Mouse (Mus musculus) neural tube, embryonic 15.5 days (tissue): Measurements from ENCODE around the gene Tfam. TPM values are rescaled to one million over a fixed set of nuclear protein-coding genes. Genes with fewer than 3 reads are reported as not detected.

Experiments used
- ATAC-seq: fragments of 200-750 bp; cut with Nextera tagmentation; 2 replicates; pipeline ENCODE4 v1.8.0; 2017; ENCODE audit warnings: mild to moderate bottlenecking, moderate TSS enrichment, moderate library complexity; ENCODE audit not compliant: low FRiP score
- H3K27ac ChIP-seq: fragments of 300-500 bp; sonication (generic); replicated peaks from 2 replicates; pipeline ENCODE4 v1.5.1; 2015; ENCODE audit warnings: mild to moderate bottlenecking, inconsistent platforms
- H3K27me3 ChIP-seq: fragments of 300-500 bp; sonication (generic); replicated peaks from 2 replicates; pipeline ENCODE4 v1.6.1; 2015; ENCODE audit warnings: inconsistent platforms
- H3K36me3 ChIP-seq: fragments of 300-500 bp; sonication (generic); 2 replicates; pipeline ENCODE4 v1.6.1; 2015; ENCODE audit warnings: inconsistent platforms
- H3K4me1 ChIP-seq: fragments of 300-500 bp; sonication (generic); 2 replicates; pipeline ENCODE4 v1.6.1; 2015; ENCODE audit warnings: inconsistent platforms
- H3K4me2 ChIP-seq: fragments of 300-500 bp; sonication (generic); 2 replicates; pipeline ENCODE4 v1.6.1; 2015; ENCODE audit warnings: inconsistent platforms, mild to moderate bottlenecking, moderate library complexity
- H3K4me3 ChIP-seq: fragments of 300-500 bp; sonication (generic); replicated peaks from 2 replicates; pipeline ENCODE4 v1.5.1; 2015; ENCODE audit warnings: mild to moderate bottlenecking, inconsistent platforms
- H3K9ac ChIP-seq: fragments of 300-500 bp; sonication (generic); replicated peaks from 2 replicates; pipeline ENCODE4 v1.6.1; 2015; ENCODE audit warnings: mild to moderate bottlenecking, inconsistent platforms
- H3K9me3 ChIP-seq: fragments of 300-500 bp; sonication (generic); replicated peaks from 2 replicates; pipeline ENCODE4 v1.6.1; 2016; ENCODE audit warnings: inconsistent platforms
- WGBS: fragments of 180-500 bp; shearing (Covaris S2); methylation state at CpG from one replicate; pipeline ENCODE4 v1.1.7; 2015; ENCODE audit warnings: mixed read lengths; 5-methylcytosine and 5-hydroxymethylcytosine counted together
- polyA plus RNA-seq: library from polyadenylated mRNA; unstranded; fragments of >200 nt; fragmentation: Nextera tagmentation; extraction: Ambion mirVana; gene quantifications from 2 replicates; pipeline ENCODE4 v1.2.1, GENCODE M21; 2015

Tfam gene
- polyA plus RNA-seq, 1 experiment from 2014 or later: 47.8 TPM

DNA sequence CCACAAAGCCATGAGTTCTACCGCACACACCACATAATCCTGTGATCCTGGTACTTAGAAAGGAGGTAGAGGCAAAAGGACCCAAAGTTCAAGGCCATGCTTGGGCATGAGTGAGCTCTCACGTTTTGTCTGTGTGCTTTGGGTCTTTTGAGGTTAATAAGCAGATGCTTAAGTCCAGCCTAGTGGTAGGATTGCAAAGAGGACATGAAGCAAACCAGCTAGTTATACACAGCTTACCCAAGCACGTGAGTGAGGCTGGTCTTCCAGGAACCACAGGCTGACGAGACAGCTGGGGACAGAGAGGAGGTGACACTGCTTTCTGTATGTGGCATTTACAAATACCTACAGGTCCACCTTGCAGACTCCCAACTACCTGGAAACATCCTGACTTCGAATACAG is 14.3 kb upstream of the Tfam start:
- Histone ChIP-seq H3K9ac (no peak overlapping the region), H3K9me3 (no peaks in the 10 kb centered on the region), H3K4me2 (no peak overlapping the region), H3K4me1 (no peaks in the 10 kb centered on the region), H3K4me3 (no peak overlapping the region), H3K27me3 (no peaks in the 10 kb centered on the region), H3K27ac (no peak overlapping the region), H3K36me3 (peaks cover 16% of the 10 kb centered on the region)
- 86% methylated on average over 5 of the region's 5 CpGs for WGBS
- ATAC-seq: no peak

DNA sequence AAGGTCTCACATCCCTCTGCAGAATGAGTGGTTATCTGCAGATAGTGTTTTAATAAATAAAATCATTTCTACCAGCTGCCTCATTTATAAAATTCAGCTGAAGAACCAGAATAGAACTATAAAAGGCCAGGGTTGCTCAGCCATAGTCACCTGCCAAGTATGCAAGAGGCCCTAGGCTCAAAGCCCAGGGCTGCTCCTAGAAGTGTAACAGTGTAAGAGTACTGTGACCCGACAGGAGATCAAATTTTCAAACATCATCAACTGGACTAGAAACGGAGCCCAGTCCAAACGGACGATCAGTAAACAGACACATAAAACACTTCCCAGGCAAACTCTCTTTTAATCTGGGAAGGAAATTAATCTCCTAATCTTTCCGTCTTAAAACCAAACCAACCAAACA is 13.8 kb upstream of the Tfam start:
- Histone ChIP-seq H3K4me2 (no peak overlapping the region), H3K36me3 (peaks cover 16% of the 10 kb centered on the region), H3K27me3 (no peaks in the 10 kb centered on the region), H3K9ac (no peak overlapping the region), H3K9me3 (no peaks in the 10 kb centered on the region), H3K4me3 (no peak overlapping the region), H3K27ac (no peak overlapping the region), H3K4me1 (no peaks in the 10 kb centered on the region)
- ATAC-seq: no peak
- 88% methylated on average over 5 of the region's 5 CpGs for WGBS

DNA sequence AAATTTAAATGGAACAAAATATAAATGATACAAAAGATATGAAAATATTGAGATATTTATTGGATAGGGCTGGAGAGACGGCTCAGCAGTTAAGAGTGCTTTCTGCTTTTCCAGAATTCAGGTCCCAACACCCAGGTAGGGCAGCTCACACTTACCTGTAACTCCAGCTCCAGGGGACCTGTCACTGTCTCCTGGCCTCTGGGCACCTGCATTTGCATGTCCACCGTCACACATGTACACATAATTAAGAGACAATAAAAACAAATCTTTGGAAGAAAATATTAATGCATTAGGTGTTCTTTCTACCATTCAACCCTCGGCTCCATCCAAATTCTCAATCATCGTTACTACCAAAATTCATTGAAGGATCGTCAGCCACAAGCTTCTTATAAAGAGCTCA is 13.2 kb upstream of the Tfam start:
- WGBS: 95% methylated on average over 5 of the region's 5 CpGs
- Histone ChIP-seq H3K27ac (no peak overlapping the region), H3K4me3 (no peak overlapping the region), H3K36me3 (peaks cover 13% of the 10 kb centered on the region), H3K4me2 (no peak overlapping the region), H3K27me3 (no peaks in the 10 kb centered on the region), H3K9ac (no peak overlapping the region), H3K9me3 (no peaks in the 10 kb centered on the region), H3K4me1 (no peaks in the 10 kb centered on the region)
- no peak for ATAC-seq

DNA sequence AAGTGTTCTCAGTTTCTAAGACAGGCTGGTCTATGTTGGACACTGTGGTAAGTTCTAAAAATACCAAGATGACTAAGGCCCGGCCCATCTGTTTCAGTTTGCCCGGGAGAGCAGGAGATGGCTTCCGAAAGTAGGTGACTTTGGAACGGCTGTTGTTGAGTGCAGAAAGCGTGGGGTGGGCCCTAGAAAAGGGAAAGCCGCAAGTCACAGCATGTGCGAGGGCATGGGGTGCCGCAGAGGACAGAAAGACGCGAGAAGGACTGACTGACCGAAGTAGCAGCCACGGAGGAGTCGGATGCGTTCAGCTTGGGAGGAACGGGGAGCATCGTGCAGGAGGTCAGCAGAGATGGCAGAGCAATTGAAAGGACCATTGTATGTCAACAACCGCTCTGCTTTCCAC is 12.4 kb upstream of the Tfam start:
- Histone ChIP-seq H3K4me3 (no peak overlapping the region), H3K27me3 (no peaks in the 10 kb centered on the region), H3K27ac (no peak overlapping the region), H3K9me3 (no peaks in the 10 kb centered on the region), H3K36me3 (peaks cover 9% of the 10 kb centered on the region), H3K4me2 (no peak overlapping the region), H3K4me1 (no peaks in the 10 kb centered on the region), H3K9ac (no peak overlapping the region)
- WGBS: 88% methylated on average over 17 of the region's 17 CpGs
- ATAC-seq: no peak

DNA sequence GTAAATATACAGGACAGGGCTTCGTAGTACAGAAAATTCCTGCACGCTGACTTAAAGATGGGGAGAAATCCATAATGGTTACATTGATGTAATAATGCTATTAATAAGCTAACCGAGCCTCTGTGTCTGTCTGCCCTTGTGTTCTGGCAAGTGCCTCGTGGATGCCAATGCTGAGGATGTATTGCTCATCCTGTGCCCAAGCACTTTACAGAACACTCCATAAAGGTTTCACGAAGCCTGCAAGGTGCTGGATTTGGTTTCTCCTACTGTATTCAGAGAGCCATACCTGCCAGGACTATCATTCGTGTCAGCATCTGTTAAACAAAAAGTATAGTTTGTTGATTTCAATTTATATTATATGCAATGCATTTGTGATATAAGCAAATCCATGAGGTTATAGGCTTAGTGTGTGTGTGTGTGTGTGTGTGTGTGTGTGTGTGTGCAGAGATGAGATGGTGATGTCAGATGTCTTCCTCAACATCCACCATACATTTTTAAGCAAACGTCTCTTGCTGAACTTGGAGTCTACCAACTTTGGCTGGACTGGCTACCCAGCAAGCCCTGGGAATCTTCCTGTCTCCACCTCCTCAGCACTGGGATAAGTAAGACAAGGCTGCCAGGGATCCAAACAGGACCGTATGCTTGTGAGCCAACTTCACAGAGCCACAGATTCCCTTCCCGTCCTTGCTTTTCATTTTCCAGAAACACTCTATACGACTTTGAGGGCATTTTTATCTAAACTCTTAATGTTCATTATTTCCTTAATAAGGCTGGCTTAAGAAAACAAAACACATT is 11.2 kb upstream of the Tfam start:
- Histone ChIP-seq H3K36me3 (peaks cover 1% of the 10 kb centered on the region), H3K4me2 (no peak overlapping the region), H3K9ac (no peak overlapping the region), H3K4me1 (no peaks in the 10 kb centered on the region), H3K9me3 (no peaks in the 10 kb centered on the region), H3K4me3 (no peak overlapping the region), H3K27me3 (no peaks in the 10 kb centered on the region), H3K27ac (no peak overlapping the region)
- WGBS: 83% methylated on average over 10 of the region's 10 CpGs
- ATAC-seq: no peak

DNA sequence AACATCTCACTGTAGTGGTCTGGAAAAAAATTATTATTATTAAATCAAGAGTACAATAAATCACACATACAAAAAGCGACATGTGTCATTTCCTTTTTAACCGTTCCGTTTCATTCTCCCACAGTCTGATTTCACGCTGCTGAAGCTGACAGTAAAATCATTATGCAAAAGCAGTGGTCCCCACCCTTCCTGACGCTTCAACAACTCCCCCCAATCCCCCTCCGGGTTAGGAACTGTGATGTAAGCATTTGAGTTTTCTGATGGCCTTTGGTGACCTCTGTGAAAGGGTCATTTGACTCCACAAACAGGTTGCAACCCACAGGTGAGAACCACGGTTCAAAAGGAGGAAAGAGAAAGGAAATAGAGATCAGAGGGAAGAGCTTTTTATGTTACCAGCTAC is 8.9 kb upstream of the Tfam start:
- Histone ChIP-seq H3K9me3 (no peaks in the 10 kb centered on the region), H3K9ac (no peak overlapping the region), H3K36me3 (no peaks in the 10 kb centered on the region), H3K27me3 (no peaks in the 10 kb centered on the region), H3K27ac (no peak overlapping the region), H3K4me3 (no peak overlapping the region), H3K4me1 (no peaks in the 10 kb centered on the region), H3K4me2 (no peak overlapping the region)
- WGBS: 29% methylated on average over 7 of the region's 7 CpGs
- no peak for ATAC-seq

DNA sequence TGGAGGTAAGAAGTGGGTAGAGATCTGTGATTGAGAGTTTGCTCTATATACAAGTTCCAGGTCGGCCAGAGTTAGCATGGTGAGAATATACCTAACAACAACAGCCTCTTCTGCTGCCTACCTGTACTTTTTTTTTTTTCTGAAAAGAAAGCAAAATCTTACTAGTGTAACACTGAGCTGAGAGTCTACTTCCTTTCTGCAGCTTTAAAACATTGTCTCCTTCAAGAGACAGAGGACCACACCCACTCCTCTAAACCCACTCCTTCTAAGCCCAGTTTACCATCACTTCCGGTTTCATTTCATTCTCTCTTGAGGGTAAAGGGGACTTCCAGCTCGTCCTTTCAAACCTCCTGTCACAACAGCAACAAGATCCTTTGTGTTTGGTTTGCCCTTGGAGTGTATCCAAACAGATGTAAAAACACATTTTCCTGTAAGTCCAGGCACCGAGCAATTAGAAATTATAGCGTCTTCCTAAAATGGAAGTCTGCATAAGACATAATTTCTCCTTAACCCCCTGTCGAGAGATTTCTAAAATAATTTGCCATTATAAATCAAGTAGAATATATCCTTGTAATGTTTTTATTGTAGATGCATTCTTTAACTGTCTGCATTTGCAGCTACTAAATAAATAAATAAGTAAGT is 1.5 kb upstream of the Tfam start:
- WGBS: 71% methylated on average over 6 of the region's 6 CpGs
- no peak overlapping the region for H3K4me2 ChIP-seq
- no peaks in the 10 kb centered on the region for H3K27me3 ChIP-seq
- no peak overlapping the region for H3K27ac ChIP-seq
- no peak overlapping the region for H3K9ac ChIP-seq
- H3K4me1 ChIP-seq: peaks cover 13% of the 10 kb centered on the region
- H3K36me3 ChIP-seq: peaks cover 8% of the 10 kb centered on the region
- H3K4me3 ChIP-seq: no peak overlapping the region
- ATAC-seq: no peak
- no peaks in the 10 kb centered on the region for H3K9me3 ChIP-seq

DNA sequence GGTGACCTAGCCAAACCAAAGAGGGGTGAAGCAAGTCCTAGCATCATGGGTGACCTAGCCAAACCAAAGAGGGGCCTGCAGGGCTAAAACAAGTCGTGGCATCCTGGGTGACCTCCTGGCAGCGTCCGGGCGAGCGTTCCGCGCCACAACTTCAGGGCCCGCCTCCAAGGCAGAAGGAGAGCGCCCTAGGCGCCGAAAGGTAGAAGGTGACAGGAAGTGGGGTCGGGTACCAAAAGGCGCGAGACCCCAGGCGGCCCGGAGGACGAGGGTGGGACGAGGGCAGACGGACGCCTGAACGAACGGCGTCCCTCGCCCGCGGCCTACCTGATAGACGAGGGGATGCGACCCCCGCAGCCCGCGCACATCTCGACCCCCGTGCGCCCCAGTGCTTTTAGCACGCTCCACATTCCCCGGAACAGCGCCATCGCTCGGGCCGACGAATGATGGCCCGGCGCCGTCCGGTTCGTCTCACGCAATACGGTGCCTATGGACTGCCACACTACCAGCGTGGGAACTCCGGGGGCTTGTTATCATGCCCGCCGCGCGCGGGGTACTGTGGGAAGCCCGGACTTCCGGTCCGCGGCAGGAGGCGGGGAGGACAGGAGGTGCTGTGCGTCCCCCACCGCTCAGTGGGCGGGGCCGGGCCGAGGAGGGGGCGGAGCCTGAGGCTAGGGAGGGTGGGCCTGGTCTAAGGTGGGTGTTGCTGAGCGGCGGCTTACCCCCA is 402 bp downstream of the Tfam start:
- peak overlapping the region; percentile 79 for H3K27ac ChIP-seq
- peaks cover 25% of the 10 kb centered on the region for H3K36me3 ChIP-seq
- peak overlapping the region; percentile 95 for H3K9ac ChIP-seq
- peak overlapping the region; percentile 90 for H3K4me3 ChIP-seq
- H3K4me2 ChIP-seq: peak overlapping the region; percentile 89
- WGBS: under 1% methylated on average over 68 of the region's 68 CpGs
- peak; percentile 98 for ATAC-seq
- no peaks in the 10 kb centered on the region for H3K27me3 ChIP-seq
- no peaks in the 10 kb centered on the region for H3K9me3 ChIP-seq
- H3K4me1 ChIP-seq: peaks cover 13% of the 10 kb centered on the region

DNA sequence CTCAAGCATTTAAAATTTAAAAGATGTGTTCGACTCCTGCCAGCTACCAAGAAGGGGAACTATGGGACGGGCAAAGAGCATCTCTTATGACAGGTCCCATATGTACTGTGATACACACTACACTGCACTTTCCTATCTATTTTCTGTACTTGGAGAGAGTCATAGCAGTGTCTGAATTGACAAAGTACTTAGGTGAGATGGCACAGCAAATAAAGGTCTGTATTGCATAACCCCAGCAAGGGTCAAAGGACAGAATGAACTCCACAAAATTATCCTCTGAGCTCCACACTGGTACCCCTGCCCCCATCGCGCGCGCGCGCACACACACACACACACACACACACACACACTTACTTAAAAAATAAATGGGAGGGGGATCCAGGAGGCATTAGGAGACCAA is 4.0 kb downstream of the Tfam start:
- Histone ChIP-seq H3K9ac (no peak overlapping the region), H3K27me3 (no peaks in the 10 kb centered on the region), H3K4me1 (peaks cover 13% of the 10 kb centered on the region), H3K4me3 (no peak overlapping the region), H3K4me2 (no peak overlapping the region), H3K27ac (no peak overlapping the region), H3K36me3 (peaks cover 47% of the 10 kb centered on the region), H3K9me3 (no peaks in the 10 kb centered on the region)
- WGBS: 99% methylated on average over 8 of the region's 8 CpGs
- no peak for ATAC-seq

DNA sequence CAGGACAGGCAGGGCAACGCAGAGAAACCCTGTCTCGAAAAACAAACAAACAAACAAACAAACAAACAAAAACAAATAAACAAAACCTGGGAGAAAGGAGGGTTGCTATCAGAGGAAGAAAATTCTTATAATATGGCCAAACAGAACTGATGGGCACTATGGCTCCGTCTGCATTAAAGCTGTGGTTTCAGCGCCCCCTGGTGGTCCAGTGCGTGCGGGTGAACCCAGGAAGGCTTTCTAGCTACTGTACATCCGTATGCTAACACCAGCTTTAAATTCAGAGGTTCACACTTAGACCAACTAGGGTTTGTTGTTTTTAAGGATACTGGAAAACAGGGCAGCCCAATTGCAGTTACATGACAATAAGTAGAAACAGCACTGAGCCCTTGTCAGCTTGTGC is 12.2 kb downstream of the Tfam start:
- no peak overlapping the region for H3K4me2 ChIP-seq
- H3K4me1 ChIP-seq: no peaks in the 10 kb centered on the region
- peaks cover 44% of the 10 kb centered on the region for H3K36me3 ChIP-seq
- H3K4me3 ChIP-seq: no peak overlapping the region
- peak; percentile 73; the same call in 1 of the 2 replicates for ATAC-seq
- H3K9me3 ChIP-seq: no peaks in the 10 kb centered on the region
- H3K9ac ChIP-seq: no peak overlapping the region
- WGBS: 44% methylated on average over 7 of the region's 7 CpGs
- no peaks in the 10 kb centered on the region for H3K27me3 ChIP-seq
- H3K27ac ChIP-seq: no peak overlapping the region

DNA sequence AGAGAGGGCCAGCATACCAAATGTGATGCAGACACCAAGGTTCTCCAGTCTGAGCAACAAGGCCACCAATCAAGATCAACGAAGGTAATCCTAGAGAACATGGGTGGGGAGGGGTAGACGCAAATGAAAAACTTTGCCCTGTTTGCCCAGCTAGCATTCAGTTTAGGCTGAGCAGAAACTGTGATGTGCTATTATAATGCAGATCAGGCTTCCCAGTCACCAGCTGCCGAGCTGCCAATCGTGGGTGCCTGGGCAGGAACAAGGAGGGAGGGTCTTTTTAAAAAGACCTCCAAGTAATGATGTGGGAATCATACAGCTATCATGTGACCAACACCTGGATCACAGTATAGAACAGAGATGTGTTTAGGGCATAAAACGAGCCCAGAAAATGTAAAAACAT is 15.0 kb downstream of the Tfam start:
- Histone ChIP-seq H3K9me3 (no peaks in the 10 kb centered on the region), H3K4me2 (no peak overlapping the region), H3K36me3 (peaks cover 21% of the 10 kb centered on the region), H3K27me3 (no peaks in the 10 kb centered on the region), H3K27ac (no peak overlapping the region), H3K9ac (no peak overlapping the region), H3K4me1 (0 out of 2 replicates have a peak, but pooled peaks cover 4% of the 10 kb centered on the region), H3K4me3 (no peak overlapping the region)
- WGBS: 36% methylated on average over 5 of the region's 5 CpGs
- ATAC-seq: no peak

DNA sequence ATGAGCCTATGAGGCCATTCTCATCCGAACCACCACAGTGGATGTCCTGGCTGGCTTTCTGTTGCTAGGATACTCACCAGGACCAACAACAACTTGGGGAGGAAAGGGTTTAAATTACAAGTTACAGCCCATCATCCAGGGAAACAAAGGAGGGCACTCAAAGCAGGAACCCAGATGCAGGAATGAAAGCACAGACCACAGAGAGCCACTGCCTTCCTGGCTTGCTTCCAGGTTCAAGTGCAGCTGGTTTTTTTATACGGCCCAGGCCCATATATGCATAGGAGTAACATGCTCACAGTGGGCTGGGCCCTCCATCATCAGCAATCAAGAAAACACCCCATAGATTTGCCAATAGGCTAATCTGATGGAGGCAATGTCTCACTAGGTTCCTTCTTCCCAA is 15.4 kb downstream of the Tfam start:
- Histone ChIP-seq H3K4me3 (no peak overlapping the region), H3K4me2 (no peak overlapping the region), H3K9ac (no peak overlapping the region), H3K4me1 (peaks cover 9% of the 10 kb centered on the region; the same call in 1 of the 2 replicates), H3K9me3 (no peaks in the 10 kb centered on the region), H3K27ac (no peak overlapping the region), H3K27me3 (no peaks in the 10 kb centered on the region), H3K36me3 (peaks cover 19% of the 10 kb centered on the region)
- 42% methylated on average over 2 of the region's 2 CpGs for WGBS
- no peak for ATAC-seq
